Mouse (Mus musculus): ENCODE data around the gene Ldlrad3. TPM values are rescaled to one million over a fixed set of nuclear protein-coding genes. Genes with fewer than 3 reads are reported as not detected.

The Ldlrad3 gene
- total RNA-seq (2021), result 1 to 10 TPM; 6.0 to 6.6 TPM
- long read RNA-seq, experiment 1, partial matches to known transcripts, result 3 of 5 reads
- long read RNA-seq, experiment 1, other reads (novel, unspliced or antisense), result 1 of 5 reads
- long read RNA-seq, experiment 2, partial matches to known transcripts, result 1 of 8 reads
- long read RNA-seq, experiment 2, other reads (novel, unspliced or antisense), result 3 of 8 reads

- intact Hi-C loops (cut with DNase I), result loop anchor here (5.0 to 10.0 kb wide), 4 partner anchors 94 to 281 kb away; partner anchors contain the start of gene Fjx1
- DNase-seq, result peak; percentile 95 to 96
Observed at GRCm38 (mm10) chr2:102185951-102186561, at the start of gene Ldlrad3. Gene Ldlrad3, minus strand, starts transcription at chr2:102186385.

- peak; percentile 9 to 20 for DNase-seq
- intact Hi-C loops (cut with DNase I), result no loop called here
Observed at GRCm38 (mm10) chr2:102231470-102231869, 45.3 kb upstream of the Ldlrad3 start.

GRCm38 (mm10) chr2:102229126-102229525 is 42.9 kb upstream of the Ldlrad3 start:
- intact Hi-C loops (cut with DNase I), result no loop called here
- peak; percentile 25 to 26 for DNase-seq

- DNase-seq, result peak in 1 of 2 experiments; percentile 3
- intact Hi-C loops (cut with DNase I), result no loop called here
Observed at GRCm38 (mm10) chr2:102228331-102228730, 42.1 kb upstream of the Ldlrad3 start.

GRCm38 (mm10) chr2:102227839-102228238 is 41.7 kb upstream of the Ldlrad3 start:
- no peak for DNase-seq
- intact Hi-C loops (cut with DNase I), result no loop called here

GRCm38 (mm10) chr2:102226274-102226673 is 40.1 kb upstream of the Ldlrad3 start:
- intact Hi-C loops (cut with DNase I), result no loop called here

GRCm38 (mm10) chr2:102223355-102224128 is 37.4 kb upstream of the Ldlrad3 start:
- DNase-seq, result no peak
- intact Hi-C loops (cut with DNase I), result no loop called here

More at GRCm38 (mm10) chr2:102226274-102226673, 40.1 kb upstream of the Ldlrad3 start:
- no peak for DNase-seq

- intact Hi-C loops (cut with DNase I), result no loop called here
- no peak for DNase-seq
Observed at GRCm38 (mm10) chr2:102222749-102223148, 36.6 kb upstream of the Ldlrad3 start.

GRCm38 (mm10) chr2:102216817-102217216 is 30.6 kb upstream of the Ldlrad3 start:
- intact Hi-C loops (cut with DNase I), result no loop called here
- DNase-seq, result no peak

- intact Hi-C loops (cut with DNase I), result no loop called here
- no peak for DNase-seq
Observed at GRCm38 (mm10) chr2:102212096-102212495, 25.9 kb upstream of the Ldlrad3 start.

- intact Hi-C loops (cut with DNase I), result no loop called here
- DNase-seq, result no peak
Observed at GRCm38 (mm10) chr2:102205672-102206399, 19.7 kb upstream of the Ldlrad3 start.

- no peak for DNase-seq
- intact Hi-C loops (cut with DNase I), result no loop called here
Observed at GRCm38 (mm10) chr2:102203478-102203877, 17.3 kb upstream of the Ldlrad3 start.

- intact Hi-C loops (cut with DNase I), result no loop called here
- no peak for DNase-seq
Observed at GRCm38 (mm10) chr2:102202211-102202770, 16.1 kb upstream of the Ldlrad3 start.

- DNase-seq, result peak; percentile 28 to 38
- intact Hi-C loops (cut with DNase I), result no loop called here
Observed at GRCm38 (mm10) chr2:102201198-102201948, 15.2 kb upstream of the Ldlrad3 start.

GRCm38 (mm10) chr2:102197332-102197731 is 11.1 kb upstream of the Ldlrad3 start:
- no peak for DNase-seq
- intact Hi-C loops (cut with DNase I), result no loop called here

GRCm38 (mm10) chr2:102196709-102197108 is 10.5 kb upstream of the Ldlrad3 start:
- intact Hi-C loops (cut with DNase I), result no loop called here

GRCm38 (mm10) chr2:102195494-102195893 is 9.3 kb upstream of the Ldlrad3 start:
- DNase-seq, result no peak
- intact Hi-C loops (cut with DNase I), result no loop called here

More at GRCm38 (mm10) chr2:102196709-102197108, 10.5 kb upstream of the Ldlrad3 start:
- peak; percentile 23 to 45 for DNase-seq

- no peak for DNase-seq
- intact Hi-C loops (cut with DNase I), result no loop called here
Observed at GRCm38 (mm10) chr2:102194247-102194646, 8.1 kb upstream of the Ldlrad3 start.

GRCm38 (mm10) chr2:102192943-102193820 is 7.0 kb upstream of the Ldlrad3 start:
- DNase-seq, result peak in 1 of 2 experiments; percentile 16
- intact Hi-C loops (cut with DNase I), result no loop called here

All from heart, postnatal 14 days (tissue).